ENCODE assay signal across 13 mouse cellular contexts in the genomic region with DNA sequence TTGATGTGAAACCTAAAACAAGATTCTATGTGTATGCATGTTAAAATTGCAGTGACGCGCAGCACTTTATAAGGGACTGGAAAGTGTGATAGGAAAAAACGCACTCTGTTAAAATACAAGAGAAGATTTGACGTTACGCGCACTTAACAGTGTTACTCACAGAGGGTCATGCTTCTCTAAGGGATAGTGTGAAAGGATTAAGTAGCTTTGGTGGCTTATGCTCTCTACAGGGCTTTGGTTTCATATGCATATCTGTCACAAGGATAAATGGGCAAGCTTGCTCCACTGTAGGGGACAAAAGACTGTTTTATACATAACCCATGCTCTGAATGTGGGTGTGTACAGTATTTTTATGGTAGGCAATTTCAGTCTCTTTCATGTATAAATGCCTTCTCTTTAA.
A peak's percentile ranks its signal among the peaks of the same experiment; 100 is the strongest.
DNase-seq lines count a peak whose midpoint lies in the region; ATAC-seq and TF ChIP-seq lines count a peak whose summit lies in the region.
"Had no signal": no experiment of that assay in that cellular context is flagged by ENCODE, and none has a peak within 500 bp of the region (broad histone marks: within the 10 kb centered on the region; RNA-seq: fewer than 3 reads in every experiment).

No protein-coding gene starts in this region.

- intact Hi-C loops in left cerebral cortex, adult 2 months (cut with DNase I) = loop anchor here (10.0 kb wide), 1 partner anchor 377 kb away; no protein-coding TSS in a partner anchor
- intact Hi-C loops in left cerebral cortex, postnatal 25 days (cut with DNase I) = no loop called here

- no peak for DNase-seq in frontal cortex, postnatal 10 days (ENCODE audit: low spot score in 2 of 2)
- DNase-seq in left cerebral cortex, adult 2 months (ENCODE audit: extremely low spot score in 1 of 2, low spot score in 2 of 2) = no peak
- no peak for DNase-seq in left cerebral cortex, postnatal 25 days (ENCODE audit: low spot score in 2 of 2)
- DNase-seq in midbrain, embryonic 11.5 days (ENCODE audit: low spot score, missing footprints) = peak; percentile 87
- no peak for DNase-seq in right cerebral cortex, postnatal 14 days
- DNase-seq in testis, postnatal 14 days (ENCODE audit: low spot score) = no peak
- no peak for DNase-seq in kidney, postnatal 10 days
- DNase-seq: adrenal gland, postnatal 36 days; kidney, adult 8-10 months; thymus, postnatal 36 days had no signal

- no peak overlapping the region for H3K9ac ChIP-seq in midbrain, embryonic 11.5 days (ENCODE audit: low read length)
- H3K9ac ChIP-seq: liver, embryonic 15.5 days had no signal

- 0 out of 2 replicates have a peak, but pooled peaks have one; percentile 6 for ATAC-seq in frontal cortex, adult (ENCODE audit: low TSS enrichment)
- peak; percentile 65 for ATAC-seq in midbrain, embryonic 11.5 days (ENCODE audit: low FRiP score)

- no peaks in the 10 kb centered on the region for H3K27me3 ChIP-seq in midbrain, embryonic 11.5 days (ENCODE audit: control insufficient read depth, insufficient read depth, low read length)
- H3K27me3 ChIP-seq: liver, embryonic 15.5 days had no signal

- peak overlapping the region; percentile 53; the same call in 1 of the 2 replicates for H3K27ac ChIP-seq in left cerebral cortex, adult 2 months
- no peak overlapping the region for H3K27ac ChIP-seq in midbrain, embryonic 11.5 days (ENCODE audit: low read depth, low read length)
- H3K27ac ChIP-seq: liver, embryonic 15.5 days had no signal

- H3K9me3 ChIP-seq in midbrain, embryonic 11.5 days (ENCODE audit: control insufficient read depth, low read length) = no peaks in the 10 kb centered on the region
- H3K9me3 ChIP-seq: liver, embryonic 15.5 days had no signal

- no peak overlapping the region for H3K4me3 ChIP-seq in left cerebral cortex, adult 2 months
- no peak overlapping the region for H3K4me3 ChIP-seq in midbrain, embryonic 11.5 days (ENCODE audit: low read depth, low read length)
- H3K4me3 ChIP-seq: erythroblast, embryonic 14.5 days; liver, embryonic 15.5 days had no signal

- no peaks in the 10 kb centered on the region for H3K4me1 ChIP-seq in midbrain, embryonic 11.5 days (ENCODE audit: control insufficient read depth, insufficient read depth, low read length)
- H3K4me1 ChIP-seq: liver, embryonic 15.5 days had no signal

- WGBS in midbrain, embryonic 11.5 days = 58% methylated on average over 6 of the region's 6 CpGs

- H3K36me3 ChIP-seq in midbrain, embryonic 11.5 days (ENCODE audit: control insufficient read depth, insufficient read depth, low read length) = no peaks in the 10 kb centered on the region
- H3K36me3 ChIP-seq: liver, embryonic 15.5 days had no signal

- peak overlapping the region; percentile 32 for H3K4me2 ChIP-seq in midbrain, embryonic 11.5 days
- H3K4me2 ChIP-seq: liver, embryonic 15.5 days had no signal

- no peak for TF ChIP-seq CTCF in left cerebral cortex, adult 2 months (IDR thresholded peaks at IDR 0.05)
